Mouse (Mus musculus) common myeloid progenitor, adult 5-6 weeks (primary cell): ENCODE measurements around the gene Hao1. TPM values are rescaled to one million over a fixed set of nuclear protein-coding genes. Genes with fewer than 3 reads are reported as not detected.

Experiments used
- ATAC-seq: replicated peaks from 2 replicates; pipeline ENCODE4 v1.8.0; 2016; ENCODE audit warnings: low read depth, mild to moderate bottlenecking, moderate TSS enrichment, inconsistent platforms; ENCODE audit not compliant: poor library complexity, severe bottlenecking
- total RNA-seq: library from RNA; stranded (forward); fragments of 200-1000, 187-1606 nt; gene quantifications from 2 replicates; pipeline ENCODE4 v1.2.3, GENCODE M21; 2017

Hao1 gene
- not detected in 2 replicates for total RNA-seq

GRCm38 (mm10) chr2:134554221-134554727 lies at the start of gene Hao1:
Gene Hao1, minus strand, starts transcription at chr2:134554368.
- no peak for ATAC-seq

GRCm38 (mm10) chr2:134591081-134591694 lies 37.0 kb upstream of the Hao1 start:
- no peak for ATAC-seq

GRCm38 (mm10) chr2:134585243-134585642 lies 31.1 kb upstream of the Hao1 start:
- no peak for ATAC-seq

GRCm38 (mm10) chr2:134559422-134559821 lies 5.3 kb upstream of the Hao1 start:
- ATAC-seq: no peak

GRCm38 (mm10) chr2:134552358-134552757 lies 1.8 kb downstream of the Hao1 start:
- ATAC-seq: no peak

- peak; percentile 67 for ATAC-seq
These were observed 4.4 kb downstream of the Hao1 start for GRCm38 (mm10) chr2:134549770-134550169.

- no peak for ATAC-seq
These were observed 9.1 kb downstream of the Hao1 start for GRCm38 (mm10) chr2:134545116-134545515.

GRCm38 (mm10) chr2:134544321-134545065 lies 9.7 kb downstream of the Hao1 start:
- ATAC-seq: peak; percentile 64

- no peak for ATAC-seq
These were observed 10.7 kb downstream of the Hao1 start for GRCm38 (mm10) chr2:134543501-134543900.

GRCm38 (mm10) chr2:134541019-134541418 lies 13.1 kb downstream of the Hao1 start:
- peak; percentile 55; the same call in 1 of the 2 replicates for ATAC-seq

- no peak for ATAC-seq
These were observed 15.7 kb downstream of the Hao1 start for GRCm38 (mm10) chr2:134538451-134538850.

GRCm38 (mm10) chr2:134528122-134528810 lies 25.9 kb downstream of the Hao1 start:
- peak; percentile 58; the same call in 1 of the 2 replicates for ATAC-seq

- ATAC-seq: peak; percentile 92
These were observed 26.6 kb downstream of the Hao1 start for GRCm38 (mm10) chr2:134527419-134528114.

GRCm38 (mm10) chr2:134518042-134518441 lies 36.1 kb downstream of the Hao1 start:
- peak; percentile 74 for ATAC-seq

- ATAC-seq: no peak
These were observed 54.4 kb downstream of the Hao1 start for GRCm38 (mm10) chr2:134499777-134500176.

GRCm38 (mm10) chr2:134498450-134498849 lies 55.7 kb downstream of the Hao1 start:
- no peak for ATAC-seq

- no peak for ATAC-seq
These were observed 65.5 kb downstream of the Hao1 start for GRCm38 (mm10) chr2:134488671-134489070.

- no peak for ATAC-seq
These were observed 67.9 kb downstream of the Hao1 start for GRCm38 (mm10) chr2:134486055-134486834.

- peak; percentile 61 for ATAC-seq
These were observed 71.5 kb downstream of the Hao1 start for GRCm38 (mm10) chr2:134482683-134483082.
